Mouse (Mus musculus): ENCODE results near the gene Gcnt2.

Gene Gcnt2

GRCm38 (mm10) chr13:40859652-40860399, at the start of gene Gcnt2:
Gcnt2 (plus strand) TSS chr13:40859754.
- peak; percentile 19 to 28 for DNase-seq (ENCODE audit: low spot score in 2 of 2)

DNA sequence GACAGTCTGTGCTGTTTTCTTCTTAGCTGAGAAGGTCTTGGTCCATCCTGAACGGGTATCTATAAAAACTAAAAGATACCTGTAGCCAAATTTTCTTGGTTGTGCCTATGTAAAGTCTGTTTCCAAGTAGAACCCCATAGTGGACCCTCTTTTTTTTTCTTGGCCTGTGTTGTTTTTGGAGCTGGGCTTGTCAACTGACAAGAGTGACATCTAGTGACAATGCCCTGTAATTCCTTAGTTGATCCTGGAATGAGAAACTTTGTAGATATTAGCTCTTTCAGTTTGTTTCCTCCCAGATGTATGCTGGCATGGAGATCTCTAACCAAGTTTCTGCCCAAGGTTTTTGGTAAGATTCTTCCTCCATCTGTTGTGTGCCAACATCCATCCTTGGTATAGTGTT, 38.9 kb upstream of the Gcnt2 start:
- no peak for DNase-seq (ENCODE audit: low spot score in 2 of 2)

GRCm38 (mm10) chr13:40821911-40822310, 37.6 kb upstream of the Gcnt2 start:
- no peak for DNase-seq (ENCODE audit: low spot score in 2 of 2)

GRCm38 (mm10) chr13:40841146-40841787, 18.3 kb upstream of the Gcnt2 start:
- no peak for DNase-seq (ENCODE audit: low spot score in 2 of 2)

DNA sequence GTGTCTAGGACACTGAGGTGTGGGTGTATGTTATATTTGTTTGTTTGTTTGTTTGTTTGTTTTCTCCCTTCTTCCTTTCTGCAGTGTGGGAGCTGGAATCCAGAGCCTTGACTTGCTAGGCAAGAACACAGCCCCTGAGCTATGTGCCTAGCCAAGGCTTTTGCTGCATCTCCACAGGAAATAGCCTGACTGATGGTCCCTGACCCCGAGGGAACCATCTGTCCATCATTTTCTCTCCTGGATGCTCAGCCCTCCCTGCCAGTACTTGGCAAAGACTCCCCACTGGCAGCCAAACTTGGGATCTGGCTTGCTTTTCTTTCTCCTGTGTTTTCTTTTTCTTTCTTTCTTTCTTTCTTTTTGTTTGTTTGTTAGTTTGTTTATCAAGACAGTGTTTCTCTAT, 17.4 kb upstream of the Gcnt2 start:
- DNase-seq (ENCODE audit: low spot score in 2 of 2): no peak

DNA sequence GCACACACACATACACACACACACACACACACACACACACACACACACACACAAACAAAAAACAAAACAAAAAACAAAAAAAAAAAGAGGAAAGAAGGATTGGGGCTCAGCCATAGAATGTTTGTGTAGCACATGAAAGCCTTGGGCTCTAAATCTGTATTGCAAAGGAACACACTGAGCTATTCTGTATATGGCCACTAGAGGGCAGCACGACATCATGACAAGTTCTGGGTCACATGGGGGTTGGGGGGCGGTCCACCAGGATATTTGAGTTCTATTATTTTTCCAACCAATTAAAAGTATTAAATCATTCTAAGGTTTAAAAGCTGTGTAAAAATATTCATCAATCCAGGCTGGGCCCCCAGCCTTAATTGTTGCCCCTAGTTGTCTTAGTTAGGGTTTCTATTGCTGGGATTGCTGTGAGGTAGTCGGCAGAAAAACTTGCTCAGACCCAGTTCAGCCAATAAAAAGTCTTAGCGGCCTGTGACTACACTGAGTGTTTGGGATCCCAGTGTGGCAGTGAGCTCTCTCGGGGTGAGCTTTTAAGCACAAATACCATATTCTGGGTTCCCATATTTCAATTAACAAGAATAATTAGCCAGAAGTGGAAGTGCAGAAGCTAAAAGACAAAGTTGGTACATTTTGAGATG, 16.0 kb upstream of the Gcnt2 start:
- peak; percentile 62 to 82 for DNase-seq (ENCODE audit: low spot score in 2 of 2)

GRCm38 (mm10) chr13:40844144-40844543, 15.4 kb upstream of the Gcnt2 start:
- DNase-seq (ENCODE audit: low spot score in 2 of 2): no peak

GRCm38 (mm10) chr13:40845951-40846350, 13.6 kb upstream of the Gcnt2 start:
- DNase-seq (ENCODE audit: low spot score in 2 of 2): no peak

GRCm38 (mm10) chr13:40846375-40846774, 13.2 kb upstream of the Gcnt2 start:
- DNase-seq (ENCODE audit: low spot score in 2 of 2): no peak

DNA sequence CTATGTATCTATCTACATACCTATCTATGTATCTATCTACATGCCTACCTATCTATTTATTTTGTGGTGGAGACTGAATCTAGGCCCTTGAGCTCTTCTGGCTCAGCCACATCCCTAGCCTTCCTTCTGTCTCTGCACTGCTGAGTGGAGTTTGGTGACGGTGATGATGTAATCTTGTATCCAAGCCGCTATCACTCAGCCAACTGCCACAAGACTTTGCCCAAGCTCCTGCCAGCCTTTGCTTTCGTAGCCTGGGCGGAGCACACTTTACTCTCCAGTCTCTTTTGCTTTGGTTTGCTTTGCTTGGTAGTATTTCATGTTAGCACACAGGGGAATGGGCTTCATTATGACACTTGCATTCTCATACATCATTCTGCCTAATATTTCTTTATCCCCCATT, 11.7 kb upstream of the Gcnt2 start:
- no peak for DNase-seq (ENCODE audit: low spot score in 2 of 2)

GRCm38 (mm10) chr13:40850686-40851085, 8.9 kb upstream of the Gcnt2 start:
- DNase-seq (ENCODE audit: low spot score in 2 of 2): no peak

DNA sequence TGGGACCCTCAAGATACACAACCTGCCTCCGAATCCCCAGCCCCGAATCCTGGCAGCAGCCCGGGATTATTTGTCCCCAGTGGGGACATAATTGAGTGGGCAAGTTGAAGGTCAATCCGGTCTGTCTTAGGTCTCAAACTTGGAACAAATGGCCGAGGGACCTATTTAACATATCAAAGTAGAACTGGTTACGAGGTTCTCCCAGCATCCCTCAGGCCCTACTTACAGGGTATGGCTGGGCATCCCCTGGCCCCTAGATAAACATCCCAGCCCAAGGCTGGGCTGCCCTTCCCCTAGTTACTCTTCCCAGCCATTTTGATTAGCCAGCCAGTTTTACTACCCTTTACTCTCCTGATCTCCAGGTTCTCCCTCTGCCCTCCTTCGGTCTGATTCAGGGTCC, 8.3 kb upstream of the Gcnt2 start:
- no peak for DNase-seq (ENCODE audit: low spot score in 2 of 2)

DNA sequence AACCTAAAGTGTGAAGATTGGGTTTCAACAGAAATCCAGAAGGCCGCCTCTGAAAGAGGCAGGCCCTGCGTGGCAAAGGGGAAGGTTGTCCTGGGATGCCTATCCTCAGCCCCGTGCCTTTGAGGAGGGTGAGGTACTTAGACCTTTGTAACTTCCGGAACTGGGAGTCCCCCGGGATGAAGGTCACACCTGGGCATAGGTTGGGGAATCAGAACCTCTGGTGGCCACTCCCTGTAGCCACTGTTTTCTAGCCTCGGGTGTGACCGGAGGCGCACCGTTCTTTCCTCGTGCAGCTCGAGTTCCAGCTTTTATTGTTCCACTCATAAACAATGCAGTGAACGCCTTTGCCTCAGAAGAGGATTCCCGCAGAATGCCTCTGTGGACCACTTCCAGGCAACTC, 7.6 kb upstream of the Gcnt2 start:
- no peak for DNase-seq (ENCODE audit: low spot score in 2 of 2)

GRCm38 (mm10) chr13:40852791-40853190, 6.8 kb upstream of the Gcnt2 start:
- no peak for DNase-seq (ENCODE audit: low spot score in 2 of 2)

GRCm38 (mm10) chr13:40853842-40854241, 5.7 kb upstream of the Gcnt2 start:
- no peak for DNase-seq (ENCODE audit: low spot score in 2 of 2)

- DNase-seq (ENCODE audit: low spot score in 2 of 2): no peak
These were observed 5.0 kb upstream of the Gcnt2 start for GRCm38 (mm10) chr13:40854451-40855058.

GRCm38 (mm10) chr13:40855266-40855665, 4.3 kb upstream of the Gcnt2 start:
- DNase-seq (ENCODE audit: low spot score in 2 of 2): no peak

GRCm38 (mm10) chr13:40856786-40857185, 2.8 kb upstream of the Gcnt2 start:
- no peak for DNase-seq (ENCODE audit: low spot score in 2 of 2)

DNA sequence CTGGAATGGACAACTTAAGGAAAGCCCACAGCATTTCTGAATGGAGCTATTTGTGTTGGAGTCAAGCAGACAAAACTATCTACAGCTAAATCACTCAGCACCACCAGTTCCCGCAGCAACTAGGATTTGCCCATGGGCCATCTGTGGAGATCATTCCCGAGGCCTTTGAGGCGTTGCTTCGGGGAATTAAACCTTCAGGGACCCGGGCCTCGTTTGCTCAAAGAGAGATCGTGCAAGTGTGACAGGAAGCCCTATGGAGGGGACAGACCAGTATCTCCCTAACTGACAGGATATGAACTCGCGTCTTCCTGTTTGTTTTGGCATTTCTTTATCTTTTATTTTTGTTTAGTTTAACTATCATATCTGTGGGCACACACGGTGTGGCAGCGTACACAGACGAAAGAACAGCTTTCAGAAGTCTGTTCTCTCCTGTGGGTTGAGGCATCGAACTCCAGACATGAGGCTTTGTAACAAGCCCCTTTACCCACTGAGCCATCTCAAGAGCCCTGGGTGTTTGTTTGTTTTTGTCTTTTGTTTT, 2.2 kb upstream of the Gcnt2 start:
- DNase-seq (ENCODE audit: low spot score in 2 of 2): no peak

DNA sequence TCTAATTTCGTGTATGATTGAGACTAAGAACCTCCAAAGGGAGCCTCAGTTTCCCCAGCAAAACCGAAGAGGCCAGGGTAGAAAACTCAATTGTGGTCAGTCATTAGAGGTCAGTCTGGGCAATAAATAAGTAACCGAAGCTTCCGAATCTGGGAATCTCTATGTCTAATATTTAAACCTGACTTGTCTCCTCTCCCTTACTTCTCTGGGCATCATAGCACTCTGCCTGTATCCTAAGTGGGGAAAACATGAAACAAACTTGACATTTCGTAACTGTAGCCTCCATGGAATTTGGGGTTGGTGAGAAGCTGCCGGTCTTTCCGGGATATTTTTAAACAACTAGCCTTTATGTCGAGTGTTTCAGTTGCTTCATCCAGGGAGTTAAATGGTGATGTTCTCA, 329 bp upstream of the Gcnt2 start:
- no peak for DNase-seq (ENCODE audit: low spot score in 2 of 2)

DNA sequence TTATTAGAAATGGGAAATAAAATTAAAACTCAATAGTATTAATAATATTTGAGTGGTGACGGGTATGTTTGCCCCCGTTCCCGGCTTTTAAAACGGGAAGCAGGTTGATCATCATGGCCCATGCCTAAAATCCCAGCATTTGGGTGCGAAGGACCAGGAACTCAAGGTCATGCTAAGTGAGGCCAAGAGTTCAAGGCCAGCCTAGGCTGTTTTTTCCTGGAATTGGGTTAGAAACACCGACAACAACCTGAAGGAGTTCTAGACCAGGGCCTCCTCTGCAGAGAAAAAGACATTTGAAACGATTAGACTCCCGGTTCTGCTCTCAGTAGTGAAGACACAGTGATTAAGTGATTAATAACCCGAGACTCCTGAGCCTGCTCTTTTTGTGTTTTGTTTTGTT, 3.5 kb downstream of the Gcnt2 start:
- no peak for DNase-seq (ENCODE audit: low spot score in 2 of 2)

GRCm38 (mm10) chr13:40868844-40869587, 9.5 kb downstream of the Gcnt2 start:
- no peak for DNase-seq (ENCODE audit: low spot score in 2 of 2)
